Mouse (Mus musculus): ENCODE data around the gene Chn2. TPM values are rescaled to one million over a fixed set of nuclear protein-coding genes. Genes with fewer than 3 reads are reported as not detected.

Gene Chn2
- total RNA-seq, 2 experiments from 2014 or later = 5.4 to 6.2 TPM

DNA sequence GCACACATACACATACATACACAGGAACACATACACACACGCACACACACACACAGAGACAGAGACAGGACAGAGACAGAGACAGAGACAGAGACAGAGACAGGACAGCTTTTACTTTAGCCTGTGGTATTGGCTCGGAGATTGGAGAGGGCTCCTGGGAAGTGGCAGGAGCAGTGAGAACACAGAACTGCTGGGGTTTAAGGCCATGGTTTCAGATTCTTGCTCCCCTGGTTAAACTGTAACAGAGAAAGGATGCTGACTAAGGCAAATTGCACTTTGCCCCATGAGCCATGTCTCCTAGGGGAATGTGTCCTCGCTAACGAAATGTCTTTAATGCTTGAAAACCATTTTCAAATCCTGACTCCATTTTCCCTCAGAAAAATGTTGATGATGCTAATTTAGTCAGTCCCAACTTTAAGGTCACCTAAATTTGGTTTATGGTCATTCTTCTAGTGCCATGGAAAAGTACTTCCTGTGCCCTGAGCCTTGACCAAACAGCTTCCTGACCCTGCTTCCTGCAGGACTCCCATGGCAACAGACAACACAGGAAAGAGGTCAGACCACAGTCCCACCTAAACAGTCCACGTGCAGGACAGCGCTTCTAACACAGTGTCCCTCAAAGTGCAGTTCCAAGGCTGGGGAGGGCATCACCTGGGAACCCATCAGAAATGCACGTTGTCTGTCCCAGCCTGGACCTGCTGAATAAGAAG, 163.1 kb downstream of the Chn2 start:
- no peak for DNase-seq

DNA sequence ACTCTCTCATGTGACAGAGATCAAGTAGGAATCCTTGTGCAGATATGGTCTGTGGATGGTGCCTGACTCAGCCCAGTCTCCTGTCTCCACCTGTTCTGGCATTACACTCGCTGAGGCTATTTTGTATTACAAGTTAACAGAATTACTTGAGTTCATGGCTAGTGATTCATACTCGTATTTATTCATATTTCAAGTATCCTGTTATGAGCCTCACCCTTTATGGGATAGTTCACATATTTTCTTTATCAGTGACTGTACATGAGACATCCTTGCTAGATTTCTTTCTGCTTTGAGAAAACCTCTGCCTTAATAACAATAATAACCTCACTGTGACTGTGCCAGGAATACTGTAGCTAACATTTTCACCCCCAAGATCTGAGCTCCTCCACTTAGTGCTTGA, 164.0 kb downstream of the Chn2 start:
- no peak for DNase-seq

DNA sequence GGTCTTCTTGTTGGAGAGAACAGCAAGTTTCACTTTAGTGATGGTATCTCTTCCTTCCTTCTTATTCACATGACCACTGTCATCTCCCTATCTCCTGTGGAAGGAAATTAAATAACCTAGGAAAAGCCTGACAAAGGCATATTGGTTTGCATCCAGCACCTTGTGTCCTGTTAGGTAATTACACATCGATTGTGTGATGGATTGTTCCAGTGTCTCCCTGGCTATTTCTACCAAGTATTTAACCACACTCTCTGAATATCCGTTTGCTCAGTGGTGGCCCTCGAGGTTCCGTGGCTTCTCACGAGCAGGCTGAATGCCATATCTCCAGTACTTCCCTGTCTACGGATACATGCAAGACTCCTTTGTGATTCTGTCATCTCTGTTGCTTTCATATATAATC, 164.6 kb downstream of the Chn2 start:
- DNase-seq = no peak

DNA sequence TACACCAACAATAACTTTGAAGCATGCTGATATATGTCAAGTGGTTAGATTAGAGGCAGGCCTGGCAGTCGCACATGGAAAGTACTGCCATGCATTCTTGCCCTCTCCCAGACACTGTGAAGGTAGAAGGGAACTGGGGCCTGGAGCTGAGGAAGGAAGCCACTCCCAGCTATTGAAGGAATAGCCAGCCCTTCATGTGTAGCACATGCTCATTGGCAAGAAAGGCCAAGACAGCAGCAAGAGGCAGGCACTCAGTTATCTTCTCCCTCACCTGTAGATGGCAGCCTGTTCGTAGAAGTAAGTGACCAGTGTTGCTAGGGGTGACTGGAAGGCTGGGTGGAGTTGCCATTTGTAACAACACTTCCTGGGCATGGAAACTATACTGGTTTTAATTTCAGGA, 165.6 kb downstream of the Chn2 start:
- DNase-seq = peak; percentile 11

DNA sequence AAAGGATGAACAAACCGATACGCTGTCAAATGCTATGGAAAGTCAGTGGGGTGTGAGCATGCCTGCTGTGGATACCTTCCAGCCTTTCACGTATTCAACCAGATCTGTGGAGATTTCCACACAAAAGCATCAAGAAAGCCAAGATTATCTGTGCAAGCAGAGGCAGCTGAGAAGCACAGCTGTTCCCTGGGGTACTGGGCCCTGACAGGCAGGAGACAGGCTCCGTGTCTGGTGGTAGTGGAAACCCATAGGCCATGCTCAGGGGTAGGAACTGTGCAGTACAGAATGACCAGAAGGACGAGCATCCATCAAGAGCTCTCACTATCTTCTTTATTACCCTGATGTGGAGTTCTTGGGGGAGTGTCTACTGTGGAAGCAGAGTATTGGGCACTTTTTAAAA, 166.1 kb downstream of the Chn2 start:
- no peak for DNase-seq

DNA sequence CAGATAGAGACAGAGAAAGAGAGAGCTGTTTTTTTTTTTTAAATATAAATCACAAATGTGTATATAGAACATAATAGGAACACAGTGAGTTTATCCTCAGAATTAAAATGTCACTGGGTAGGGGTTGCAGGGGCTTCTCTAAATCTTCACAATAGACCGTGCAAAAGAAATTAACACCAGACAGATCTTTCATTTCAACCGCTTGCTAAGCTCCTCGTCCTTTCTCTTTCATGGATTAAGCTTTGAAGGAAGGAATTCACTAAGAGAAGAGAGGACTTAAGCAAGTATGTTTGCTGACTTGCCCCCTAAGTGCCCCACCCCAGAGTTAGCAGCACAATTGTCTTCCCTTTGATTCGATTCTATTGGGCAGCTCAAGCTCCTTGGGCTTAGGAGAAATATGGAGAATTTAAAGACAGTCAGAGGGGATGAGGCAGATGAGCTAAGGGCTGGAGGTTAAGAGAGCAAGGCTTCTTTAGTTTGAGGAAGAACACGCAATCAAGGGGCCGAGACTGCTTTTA, 166.9 kb downstream of the Chn2 start:
- DNase-seq = no peak

DNA sequence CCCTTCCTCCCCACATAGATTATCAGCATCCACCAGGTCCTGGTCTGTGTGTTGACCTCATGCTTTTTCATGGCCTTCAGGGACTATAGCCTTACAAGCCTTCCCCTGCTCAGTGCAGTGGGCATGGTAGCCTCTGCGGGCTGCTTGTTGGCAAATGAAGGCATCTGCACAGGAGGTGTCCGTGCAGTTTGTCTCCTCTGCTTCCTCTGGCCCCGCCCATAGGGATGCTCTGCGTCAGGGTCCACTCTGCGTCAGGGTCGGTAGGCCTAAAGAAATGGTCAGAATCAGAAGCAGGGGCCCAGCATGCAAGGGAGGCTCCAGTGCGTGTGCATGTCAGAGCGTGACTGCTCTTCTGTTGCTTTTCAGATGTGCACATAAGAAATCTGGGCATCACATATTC, 169.4 kb downstream of the Chn2 start:
- no peak for DNase-seq

DNA sequence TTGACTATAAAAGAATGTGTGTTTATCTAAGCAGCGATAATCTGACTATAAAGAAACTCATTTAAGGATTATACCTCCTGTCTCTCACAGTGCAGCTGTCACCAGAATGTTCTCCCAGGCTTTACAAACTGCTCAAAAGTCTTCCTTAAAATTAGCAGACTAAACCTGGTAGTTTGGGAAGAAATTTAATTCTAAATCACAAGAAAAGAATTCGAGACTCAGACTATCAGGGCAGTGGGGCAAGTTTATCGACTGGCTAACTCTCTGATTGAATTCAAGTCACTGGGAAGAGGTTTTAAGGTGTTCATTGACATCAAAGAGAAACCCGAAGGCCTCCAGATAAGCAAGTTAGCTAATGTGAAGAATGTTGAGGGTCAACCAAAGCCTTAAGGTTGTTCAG, 171.6 kb downstream of the Chn2 start:
- DNase-seq = no peak

DNA sequence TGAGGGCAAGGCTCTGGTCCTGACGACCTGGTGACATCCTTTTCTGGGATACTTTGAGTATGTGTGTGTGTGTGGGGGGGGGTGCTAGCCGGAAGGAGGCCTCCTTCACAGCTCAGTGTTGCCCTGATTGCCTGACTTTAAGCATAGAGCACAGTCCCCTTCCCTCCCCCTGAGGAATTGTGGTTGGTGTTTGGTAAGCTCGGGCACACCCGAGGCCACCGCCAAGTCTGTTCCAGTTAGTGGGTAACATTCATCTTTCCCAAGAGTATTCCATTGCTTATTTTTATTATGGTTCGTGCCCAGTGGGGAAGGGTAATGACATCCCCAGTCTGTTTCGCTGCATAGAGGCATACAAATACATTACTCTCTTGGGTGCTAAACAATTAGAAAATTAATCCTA, 172.6 kb downstream of the Chn2 start:
- DNase-seq = no peak

DNA sequence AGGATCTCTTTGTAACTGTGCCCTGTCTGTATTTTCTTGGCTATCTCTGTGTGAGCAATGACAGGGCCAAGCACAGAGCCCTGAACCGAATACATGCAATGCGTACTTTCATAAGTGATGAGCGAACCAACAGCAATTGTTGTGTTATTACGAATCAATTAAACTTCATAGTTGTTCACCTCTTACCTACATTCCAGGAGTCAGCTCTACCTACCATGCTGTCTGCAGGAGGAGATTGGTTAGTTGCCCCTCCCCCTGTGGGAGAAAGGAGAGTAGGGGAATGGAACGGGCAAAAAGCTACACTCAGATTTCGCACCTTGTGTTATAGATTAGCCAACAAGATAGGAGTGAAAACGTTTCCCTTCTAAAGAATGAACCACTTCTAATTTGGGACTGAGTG, 174.4 kb downstream of the Chn2 start:
- no peak for DNase-seq

DNA sequence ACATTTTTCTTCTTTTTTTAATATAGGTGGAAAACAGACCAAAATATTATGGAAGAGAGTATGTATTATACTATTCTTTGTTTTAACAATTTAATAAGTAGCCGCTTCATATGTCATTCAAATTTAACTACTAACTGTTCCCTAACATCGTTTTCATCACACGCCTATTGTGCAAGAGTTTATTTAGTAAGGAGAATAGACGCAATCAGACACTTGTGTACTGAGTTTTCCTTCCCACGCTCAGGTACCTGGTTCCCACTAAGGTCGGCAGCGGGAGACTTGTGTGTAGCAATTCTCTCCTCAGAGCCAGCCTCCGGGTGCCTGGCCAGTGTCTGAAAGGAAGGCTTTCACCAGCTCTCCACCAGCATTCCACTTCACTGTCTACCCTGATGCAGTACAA, 176.3 kb downstream of the Chn2 start:
- DNase-seq = no peak

DNA sequence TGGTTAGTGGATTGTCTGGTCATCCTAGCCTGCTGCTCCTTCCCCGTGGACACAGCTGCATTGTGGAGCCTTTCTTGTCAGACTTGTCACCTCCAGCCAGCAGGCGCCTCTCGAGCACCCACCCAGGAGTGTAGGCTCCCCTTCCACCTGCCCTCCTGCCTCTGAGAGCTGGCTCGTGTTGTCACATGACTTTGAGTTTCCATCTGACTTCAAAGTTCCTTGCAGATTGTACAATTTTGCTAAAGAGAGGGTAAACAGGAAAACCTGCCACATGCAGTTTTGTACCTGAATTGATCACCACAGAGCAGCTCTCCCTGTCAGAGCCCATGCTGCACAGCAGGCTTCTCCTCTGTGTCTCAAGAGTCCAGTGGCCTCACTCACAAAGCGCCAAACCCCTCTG, 177.2 kb downstream of the Chn2 start:
- DNase-seq = no peak

DNA sequence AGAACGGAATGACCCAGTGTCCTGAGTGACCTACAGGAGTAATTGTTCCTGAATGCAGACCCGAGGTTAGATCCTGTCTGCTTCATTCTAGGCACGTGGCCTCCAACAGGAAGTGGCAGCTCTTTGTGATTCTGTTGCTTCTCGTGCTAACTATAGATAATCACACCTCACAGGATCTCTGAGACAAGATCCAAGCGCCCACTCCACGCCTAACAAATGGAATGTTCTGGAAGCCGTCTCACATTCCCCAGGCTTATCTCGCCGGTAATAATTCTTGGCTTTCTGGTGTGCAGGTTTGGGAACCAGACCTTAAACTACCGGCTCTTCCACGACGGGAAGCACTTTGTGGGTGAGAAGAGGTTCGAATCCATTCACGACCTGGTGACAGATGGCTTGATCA, 180.8 kb downstream of the Chn2 start:
- no peak for DNase-seq

DNA sequence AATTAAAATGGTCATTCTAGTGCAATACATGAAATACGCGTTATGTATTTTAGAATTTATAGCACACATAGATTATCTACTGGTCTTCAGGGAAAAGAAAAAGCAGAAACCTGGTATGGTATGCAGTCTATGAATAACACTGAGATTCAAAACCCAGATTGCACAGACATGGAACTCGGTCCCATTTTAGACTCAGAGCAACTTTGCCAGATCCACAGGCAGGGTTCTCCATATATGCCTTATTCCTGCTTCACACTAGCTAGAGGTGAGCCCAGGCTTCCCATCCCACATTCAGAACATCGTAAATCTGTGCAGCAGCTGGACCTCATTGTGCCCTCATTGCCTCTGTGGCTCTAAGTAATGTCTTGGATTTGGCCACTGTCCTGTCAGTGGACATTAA, 184.2 kb downstream of the Chn2 start:
- no peak for DNase-seq

DNA sequence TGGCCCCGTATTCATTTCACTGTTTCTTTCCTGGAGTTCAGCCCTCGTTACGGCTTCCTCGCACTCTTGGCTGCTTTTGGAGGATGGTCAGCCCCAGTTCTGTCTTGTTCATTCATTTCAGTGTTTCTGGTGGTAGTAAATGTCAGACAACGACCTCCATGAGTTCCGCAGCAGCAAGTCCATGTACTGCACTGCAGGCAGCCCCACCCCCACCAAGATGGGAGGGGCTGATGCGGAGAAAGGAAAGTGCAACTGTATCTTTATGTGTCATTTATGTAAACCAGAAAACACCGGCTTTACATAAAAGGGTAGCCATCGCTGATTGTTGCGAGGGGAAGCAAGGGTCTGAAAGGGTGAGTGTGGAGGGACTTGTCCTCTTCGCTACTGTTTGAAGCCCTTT, 185.0 kb downstream of the Chn2 start:
- DNase-seq = no peak

DNA sequence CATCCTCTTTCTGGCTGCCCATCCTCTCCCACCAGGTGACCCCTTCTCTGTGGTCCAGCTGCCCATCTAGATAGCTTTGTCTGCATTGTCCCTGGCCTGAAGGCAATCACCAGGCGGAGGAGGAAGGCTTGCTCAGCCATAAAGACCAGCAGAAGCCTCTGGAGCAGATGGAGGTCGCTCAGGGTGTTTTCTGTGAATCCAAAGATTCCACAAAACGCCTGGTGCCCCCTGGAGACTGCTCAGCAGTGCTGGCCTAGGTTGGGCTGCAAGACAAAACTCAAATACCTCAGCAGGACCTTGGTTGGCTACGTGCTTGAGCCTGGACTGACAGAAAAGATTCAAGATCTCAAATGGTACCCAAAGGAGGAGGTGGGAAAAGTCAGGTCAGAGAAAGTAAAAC, 186.0 kb downstream of the Chn2 start:
- no peak for DNase-seq

DNA sequence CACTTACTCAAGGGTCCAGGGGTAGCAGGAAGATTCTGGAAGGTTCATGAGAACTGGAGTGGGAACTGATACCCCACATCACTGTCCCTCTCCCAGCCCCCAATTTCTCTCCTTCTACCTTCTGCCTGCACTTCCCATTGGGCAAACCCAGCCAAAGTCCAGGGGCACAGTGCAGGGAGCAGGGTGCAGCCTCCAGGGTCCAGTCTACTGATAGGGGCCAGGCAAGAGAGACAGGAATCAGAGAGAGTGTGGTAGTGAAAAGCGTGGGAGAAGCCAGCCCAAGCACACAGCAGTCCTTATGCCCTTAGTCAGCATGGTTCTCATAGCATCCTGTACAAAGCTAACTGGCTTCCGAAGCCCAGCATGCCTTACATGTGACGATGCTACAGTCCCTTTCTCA, 187.7 kb downstream of the Chn2 start:
- DNase-seq = no peak

DNA sequence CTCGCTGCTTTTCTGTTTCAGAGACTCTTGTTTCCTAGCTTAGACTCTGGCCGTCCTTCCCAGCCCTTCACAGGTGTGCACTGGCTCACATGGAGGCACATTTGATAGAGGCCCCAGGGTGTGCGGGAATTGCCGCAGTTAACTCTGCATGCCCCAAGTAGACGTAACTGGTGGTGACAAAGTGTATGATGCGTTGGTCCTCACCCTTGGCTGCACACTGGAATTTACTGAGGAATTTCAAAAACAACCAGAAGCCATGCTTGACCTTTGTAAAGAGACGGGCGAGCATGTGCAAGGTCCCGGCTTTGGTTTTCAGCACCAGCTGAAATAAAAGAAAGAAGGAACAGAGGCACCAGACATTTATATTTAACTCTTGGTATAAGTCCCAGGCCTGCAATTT, 189.1 kb downstream of the Chn2 start:
- no peak for DNase-seq

DNA sequence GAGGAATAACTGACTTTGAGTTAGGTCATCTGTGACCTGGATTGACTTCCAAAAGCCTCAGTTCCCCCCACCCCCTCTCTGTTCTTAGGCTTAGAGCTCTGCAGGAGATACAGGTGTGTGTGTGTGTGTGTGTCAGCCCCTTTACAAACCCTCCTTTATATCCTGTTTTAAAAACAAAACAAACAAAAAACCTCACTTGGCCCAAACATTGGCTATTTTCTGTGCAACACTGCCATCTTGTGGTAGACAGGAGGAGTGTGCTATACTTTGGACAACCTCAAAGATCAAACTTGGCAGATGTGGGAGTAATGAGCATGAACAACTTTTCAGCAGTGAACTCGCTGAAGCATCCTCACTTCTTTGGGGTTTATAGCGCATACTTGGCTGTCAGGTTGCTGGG, 189.5 kb downstream of the Chn2 start:
- DNase-seq = peak; percentile 63

DNA sequence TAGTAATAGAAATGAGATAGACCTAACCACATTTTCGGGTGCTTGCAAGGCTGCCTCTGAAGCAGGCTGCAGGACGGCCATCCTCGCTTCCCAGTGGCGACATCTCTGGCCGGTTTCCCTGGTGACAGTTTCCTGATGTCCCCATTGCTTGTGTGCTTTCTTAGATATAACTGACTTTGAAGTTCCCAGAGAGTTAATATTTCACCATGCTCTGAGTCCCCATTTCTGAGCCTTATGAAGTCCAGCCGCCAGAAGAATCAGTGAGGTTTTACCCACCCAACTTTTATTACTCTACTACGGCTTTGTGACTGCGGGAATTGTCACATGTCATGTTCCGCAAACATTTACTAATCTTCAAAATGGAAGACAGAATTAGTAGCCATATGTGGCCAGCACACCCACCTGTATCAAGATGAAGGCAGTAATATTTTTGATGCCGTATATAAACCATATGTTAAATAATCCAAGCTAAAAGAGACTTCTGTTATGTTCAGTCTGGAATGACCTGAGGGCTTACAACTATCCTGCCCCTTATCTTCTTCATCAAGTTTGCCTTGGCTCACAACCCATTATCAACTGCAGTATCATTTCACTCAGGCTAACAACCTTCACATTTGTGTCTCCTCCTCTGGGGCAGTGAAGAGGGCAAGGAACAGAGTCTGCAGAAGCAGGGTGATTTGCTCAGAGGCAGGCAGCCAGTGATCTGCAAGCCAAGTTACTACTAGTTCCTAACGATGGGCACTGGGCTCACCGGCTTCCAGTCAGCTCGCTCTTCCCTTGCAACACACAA, 192.6 kb downstream of the Chn2 start:
- DNase-seq = no peak

DNA sequence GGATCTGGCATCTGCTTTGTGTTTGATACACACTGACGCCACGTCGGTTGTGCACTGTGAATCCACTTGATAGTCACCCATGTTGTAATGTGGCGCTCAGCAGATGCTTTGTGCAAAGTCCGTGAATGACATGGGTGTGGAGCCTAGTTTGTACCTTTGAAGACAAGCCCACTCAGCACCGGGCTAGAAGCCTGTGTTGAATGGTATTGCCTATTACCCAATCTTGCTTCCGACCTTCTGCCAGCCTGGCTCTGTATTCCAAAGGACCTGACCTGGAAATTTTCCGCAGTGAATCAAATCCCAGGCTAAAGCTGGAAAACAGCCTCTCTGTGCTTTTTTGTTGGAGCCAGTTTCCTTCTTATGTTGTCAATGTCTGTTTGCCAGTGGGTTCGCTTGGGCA, 197.1 kb downstream of the Chn2 start:
- no peak for DNase-seq

DNA sequence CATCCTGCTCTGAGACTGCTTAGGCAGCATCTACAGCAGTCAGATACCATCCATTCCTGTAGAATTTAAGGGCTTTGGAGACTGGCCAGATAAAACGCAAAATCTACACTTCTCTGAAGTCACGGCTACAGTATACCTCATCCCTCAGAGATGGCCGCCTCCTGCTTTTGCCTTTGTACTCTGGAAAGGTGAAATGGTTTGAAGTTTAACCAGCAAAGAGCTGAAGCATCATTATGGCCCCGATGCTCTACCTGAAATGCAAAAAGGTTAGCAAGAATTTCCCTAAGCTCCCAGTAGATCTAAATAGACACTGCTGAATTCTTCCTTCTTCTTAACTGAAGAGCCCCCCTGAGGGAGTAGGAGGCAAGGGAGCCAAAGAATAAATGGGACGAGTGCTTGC, 202.4 kb downstream of the Chn2 start:
- DNase-seq = no peak

DNA sequence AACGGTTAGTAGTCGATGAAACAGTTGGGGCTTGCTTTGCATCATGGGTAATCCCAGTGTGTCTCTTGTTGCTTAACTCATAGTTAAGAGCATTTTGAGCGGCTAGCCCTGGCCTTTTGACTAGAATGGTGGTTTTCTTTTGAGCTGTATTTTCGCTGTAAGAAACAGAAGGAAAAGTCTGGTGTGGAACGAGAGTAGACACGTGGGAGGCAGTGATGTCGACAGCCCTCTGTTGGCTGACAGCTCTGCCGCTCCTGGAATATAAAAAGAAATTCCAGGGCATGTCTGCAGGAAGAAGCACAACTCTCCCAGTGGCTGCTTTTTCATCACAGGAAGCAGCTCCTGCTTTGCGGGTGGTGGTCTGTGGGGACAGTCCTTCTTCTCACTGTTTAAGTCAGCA, 202.9 kb downstream of the Chn2 start:
- peak; percentile 24 for DNase-seq

All from heart, postnatal 4 days (tissue).